Mouse (Mus musculus) splenic B cell, adult 2 months (primary cell): ENCODE measurements around the gene A430005L14Rik.

ENCODE experiments used
- DNase-seq: peaks from one replicate; pipeline ENCODE4 v3.0.0-alpha.2; 2011; ENCODE audit warnings: low read depth, low spot score
- H3K27me3 ChIP-seq: 2 replicates; pipeline ENCODE4 v1.6.1; 2012; ENCODE audit warnings: mild to moderate bottlenecking, low read length, moderate library complexity, mixed read lengths; ENCODE audit not compliant: control insufficient read depth, poor library complexity, insufficient read depth, severe bottlenecking
- H3K36me3 ChIP-seq: 2 replicates; pipeline ENCODE4 v1.6.1; 2012; ENCODE audit warnings: mild to moderate bottlenecking, low read length, moderate library complexity, mixed read lengths; ENCODE audit not compliant: control insufficient read depth, poor library complexity, insufficient read depth, severe bottlenecking

Gene A430005L14Rik

GRCm38 (mm10) chr4:154006264-154006663 lies 49.2 kb downstream of the A430005L14Rik start:
- peaks cover 3% of the 10 kb centered on the region for H3K36me3 ChIP-seq
- DNase-seq: no peak
- H3K27me3 ChIP-seq: no peaks in the 10 kb centered on the region

DNA sequence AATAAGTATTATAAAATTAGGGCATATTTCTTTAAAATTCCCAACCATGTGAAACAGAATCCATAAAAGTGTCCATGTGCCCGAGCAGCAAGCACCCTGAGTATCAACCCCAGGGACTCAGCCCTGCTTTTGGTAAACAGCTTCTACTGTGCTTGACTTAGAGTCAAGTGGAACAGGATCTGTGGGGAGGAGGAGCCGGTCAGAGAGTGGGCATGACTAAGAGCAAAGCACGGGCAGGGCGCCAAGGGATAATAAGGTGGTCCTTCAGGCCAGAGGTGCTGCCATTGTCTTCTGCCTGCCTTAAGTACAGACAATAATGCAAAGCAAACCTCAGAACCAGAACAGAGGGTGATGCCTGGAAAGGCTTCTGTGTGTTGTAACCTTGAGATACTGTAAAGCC lies 50.7 kb downstream of the A430005L14Rik start:
- Histone ChIP-seq H3K27me3 (no peaks in the 10 kb centered on the region), H3K36me3 (peaks cover 2% of the 10 kb centered on the region)
- no peak for DNase-seq

- Histone ChIP-seq H3K36me3 (peaks cover 1% of the 10 kb centered on the region), H3K27me3 (no peaks in the 10 kb centered on the region)
- DNase-seq: no peak
Measured at GRCm38 (mm10) chr4:154010907-154011645, 54.0 kb downstream of the A430005L14Rik start.
